Mouse (Mus musculus): Measurements from ENCODE around the gene Pdx1.

The Pdx1 gene

GRCm38 (mm10) chr5:147308451-147308850 lies 38.7 kb downstream of the Pdx1 start:
- DNase-seq (ENCODE audit: low read depth in 2 of 2, low spot score in 2 of 2) = no peak

- DNase-seq (ENCODE audit: low read depth in 2 of 2, low spot score in 2 of 2) = no peak
These were observed 40.0 kb downstream of the Pdx1 start for GRCm38 (mm10) chr5:147309786-147310185.

- no peak for DNase-seq (ENCODE audit: low read depth in 2 of 2, low spot score in 2 of 2)
These were observed 43.3 kb downstream of the Pdx1 start for GRCm38 (mm10) chr5:147312830-147313685.

GRCm38 (mm10) chr5:147314646-147315431 lies 45.1 kb downstream of the Pdx1 start:
- DNase-seq (ENCODE audit: low read depth in 2 of 2, low spot score in 2 of 2) = no peak

GRCm38 (mm10) chr5:147315432-147316075 lies 45.8 kb downstream of the Pdx1 start:
- DNase-seq (ENCODE audit: low read depth in 2 of 2, low spot score in 2 of 2) = no peak

- DNase-seq (ENCODE audit: low read depth in 2 of 2, low spot score in 2 of 2) = no peak
These were observed 47.6 kb downstream of the Pdx1 start for GRCm38 (mm10) chr5:147317321-147317720.

- DNase-seq (ENCODE audit: low read depth in 2 of 2, low spot score in 2 of 2) = no peak
These were observed 48.2 kb downstream of the Pdx1 start for GRCm38 (mm10) chr5:147317991-147318390.

- peak in 1 of 2 experiments; percentile 28 for DNase-seq (ENCODE audit: low read depth in 2 of 2, low spot score in 2 of 2)
These were observed 49.9 kb downstream of the Pdx1 start for GRCm38 (mm10) chr5:147319653-147320052.

- DNase-seq (ENCODE audit: low read depth in 2 of 2, low spot score in 2 of 2) = no peak
These were observed 52.4 kb downstream of the Pdx1 start, which contains the start of gene Urad for GRCm38 (mm10) chr5:147322183-147322582. Urad (minus strand) TSS chr5:147322440.

GRCm38 (mm10) chr5:147323237-147323917 lies 53.6 kb downstream of the Pdx1 start:
- DNase-seq (ENCODE audit: low read depth in 2 of 2, low spot score in 2 of 2) = peak; percentile 86 to 90

All from CD8-positive naive resting alpha-beta T cell, adult 2 months (primary cell).